Mouse (Mus musculus): ENCODE measurements around the gene Gm20388. TPM values are rescaled to one million over a fixed set of nuclear protein-coding genes. Genes with fewer than 3 reads are reported as not detected.
A peak's percentile ranks its signal among the peaks of the same experiment; 100 is the strongest.

The Gm20388 gene
- polyA plus RNA-seq, 1 experiment from 2014 or later: not detected

- peaks cover 67% of the 10 kb centered on the region for H3K4me1 ChIP-seq (replicated peaks; ENCODE audit: control insufficient read depth, insufficient read depth, low read length)
- H3K9ac ChIP-seq: peak overlapping the region; percentile 16; the same call in 1 of the 2 replicates
- H3K27ac ChIP-seq: peak overlapping the region; percentile 52; the same call in 1 of the 2 replicates
- H3K9me3 ChIP-seq (ENCODE audit: control insufficient read depth, low read length): no peaks in the 10 kb centered on the region
- no peak overlapping the region for H3K4me3 ChIP-seq (replicated peaks; ENCODE audit: low read length)
- no peaks in the 10 kb centered on the region for H3K27me3 ChIP-seq (ENCODE audit: control insufficient read depth, insufficient read depth, low read length)
- 9% methylated on average over 8 of the region's 9 CpGs for WGBS
- H3K36me3 ChIP-seq (replicated peaks; ENCODE audit: control insufficient read depth, insufficient read depth): no peaks in the 10 kb centered on the region
- H3K4me2 ChIP-seq (replicated peaks): no peak overlapping the region
- no peak for ATAC-seq (ENCODE audit: low FRiP score)
- DNase-seq (ENCODE audit: low spot score): no peak
Observed at GRCm38 (mm10) chr8:120421638-120422037, 511.0 kb downstream of the Gm20388 start.

GRCm38 (mm10) chr8:120422236-120422635 lies 511.6 kb downstream of the Gm20388 start:
- ATAC-seq (ENCODE audit: low FRiP score) (no peak), DNase-seq (ENCODE audit: low spot score) (no peak)
- no peak overlapping the region for H3K9ac ChIP-seq
- H3K9me3 ChIP-seq (ENCODE audit: control insufficient read depth, low read length): no peaks in the 10 kb centered on the region
- H3K4me2 ChIP-seq (replicated peaks): no peak overlapping the region
- WGBS: 69% methylated on average over 8 of the region's 8 CpGs
- H3K27ac ChIP-seq: no peak overlapping the region
- H3K4me3 ChIP-seq (replicated peaks; ENCODE audit: low read length): no peak overlapping the region
- peaks cover 65% of the 10 kb centered on the region for H3K4me1 ChIP-seq (replicated peaks; ENCODE audit: control insufficient read depth, insufficient read depth, low read length)
- H3K36me3 ChIP-seq (replicated peaks; ENCODE audit: control insufficient read depth, insufficient read depth): no peaks in the 10 kb centered on the region
- no peaks in the 10 kb centered on the region for H3K27me3 ChIP-seq (ENCODE audit: control insufficient read depth, insufficient read depth, low read length)

GRCm38 (mm10) chr8:120423576-120423975 lies 512.9 kb downstream of the Gm20388 start:
- DNase-seq (ENCODE audit: low spot score) (no peak), ATAC-seq (ENCODE audit: low FRiP score) (no peak)
- Histone ChIP-seq H3K9ac (0 out of 2 replicates have a peak overlapping the region, but pooled peaks have one; percentile 21), H3K27ac (peak overlapping the region; percentile 51), H3K36me3 (replicated peaks; ENCODE audit: control insufficient read depth, insufficient read depth) (no peaks in the 10 kb centered on the region), H3K4me2 (replicated peaks) (no peak overlapping the region), H3K27me3 (ENCODE audit: control insufficient read depth, insufficient read depth, low read length) (no peaks in the 10 kb centered on the region), H3K4me1 (replicated peaks; ENCODE audit: control insufficient read depth, insufficient read depth, low read length) (peaks cover 59% of the 10 kb centered on the region), H3K9me3 (ENCODE audit: control insufficient read depth, low read length) (no peaks in the 10 kb centered on the region), H3K4me3 (replicated peaks; ENCODE audit: low read length) (no peak overlapping the region)
- 34% methylated on average over 7 of the region's 7 CpGs for WGBS

- peaks cover 59% of the 10 kb centered on the region for H3K4me1 ChIP-seq (replicated peaks; ENCODE audit: control insufficient read depth, insufficient read depth, low read length)
- H3K9me3 ChIP-seq (ENCODE audit: control insufficient read depth, low read length): no peaks in the 10 kb centered on the region
- H3K4me2 ChIP-seq (replicated peaks): 0 out of 2 replicates have a peak overlapping the region, but pooled peaks have one; percentile 6
- peak overlapping the region; percentile 92 for H3K27ac ChIP-seq
- no peaks in the 10 kb centered on the region for H3K27me3 ChIP-seq (ENCODE audit: control insufficient read depth, insufficient read depth, low read length)
- H3K4me3 ChIP-seq (replicated peaks; ENCODE audit: low read length): no peak overlapping the region
- 27% methylated on average over 4 of the region's 4 CpGs for WGBS
- no peak for ATAC-seq (ENCODE audit: low FRiP score)
- no peaks in the 10 kb centered on the region for H3K36me3 ChIP-seq (replicated peaks; ENCODE audit: control insufficient read depth, insufficient read depth)
- peak overlapping the region; percentile 40 for H3K9ac ChIP-seq
- DNase-seq (ENCODE audit: low spot score): no peak
Observed at GRCm38 (mm10) chr8:120424829-120425198, 514.2 kb downstream of the Gm20388 start.

GRCm38 (mm10) chr8:120425199-120425941 lies 514.7 kb downstream of the Gm20388 start:
- 0 out of 2 replicates have a peak overlapping the region, but pooled peaks have one; percentile 6 for H3K4me2 ChIP-seq (replicated peaks)
- no peaks in the 10 kb centered on the region for H3K27me3 ChIP-seq (ENCODE audit: control insufficient read depth, insufficient read depth, low read length)
- no peaks in the 10 kb centered on the region for H3K9me3 ChIP-seq (ENCODE audit: control insufficient read depth, low read length)
- peak; percentile 54 for ATAC-seq (ENCODE audit: low FRiP score)
- H3K4me3 ChIP-seq (replicated peaks; ENCODE audit: low read length): no peak overlapping the region
- peak overlapping the region; percentile 40 for H3K9ac ChIP-seq
- peak overlapping the region; percentile 92 for H3K27ac ChIP-seq
- H3K36me3 ChIP-seq (replicated peaks; ENCODE audit: control insufficient read depth, insufficient read depth): no peaks in the 10 kb centered on the region
- peak; percentile 66 for DNase-seq (ENCODE audit: low spot score)
- peaks cover 59% of the 10 kb centered on the region for H3K4me1 ChIP-seq (replicated peaks; ENCODE audit: control insufficient read depth, insufficient read depth, low read length)
- 4% methylated on average over 8 of the region's 8 CpGs for WGBS

GRCm38 (mm10) chr8:120426105-120426504 lies 515.5 kb downstream of the Gm20388 start:
- no peak for ATAC-seq (ENCODE audit: low FRiP score)
- Histone ChIP-seq H3K27me3 (ENCODE audit: control insufficient read depth, insufficient read depth, low read length) (no peaks in the 10 kb centered on the region), H3K4me1 (replicated peaks; ENCODE audit: control insufficient read depth, insufficient read depth, low read length) (peaks cover 59% of the 10 kb centered on the region), H3K9ac (no peak overlapping the region), H3K27ac (peak overlapping the region; percentile 92), H3K4me2 (replicated peaks) (no peak overlapping the region), H3K9me3 (ENCODE audit: control insufficient read depth, low read length) (no peaks in the 10 kb centered on the region), H3K36me3 (replicated peaks; ENCODE audit: control insufficient read depth, insufficient read depth) (no peaks in the 10 kb centered on the region), H3K4me3 (replicated peaks; ENCODE audit: low read length) (no peak overlapping the region)
- WGBS: 62% methylated on average over 1 of the region's 1 CpGs
- DNase-seq (ENCODE audit: low spot score): no peak

GRCm38 (mm10) chr8:120426622-120427385 lies 516.2 kb downstream of the Gm20388 start:
- Histone ChIP-seq H3K4me2 (replicated peaks) (no peak overlapping the region), H3K4me3 (replicated peaks; ENCODE audit: low read length) (no peak overlapping the region), H3K27me3 (ENCODE audit: control insufficient read depth, insufficient read depth, low read length) (no peaks in the 10 kb centered on the region), H3K9ac (no peak overlapping the region), H3K27ac (peak overlapping the region; percentile 92), H3K9me3 (ENCODE audit: control insufficient read depth, low read length) (no peaks in the 10 kb centered on the region), H3K36me3 (replicated peaks; ENCODE audit: control insufficient read depth, insufficient read depth) (no peaks in the 10 kb centered on the region), H3K4me1 (replicated peaks; ENCODE audit: control insufficient read depth, insufficient read depth, low read length) (peaks cover 54% of the 10 kb centered on the region)
- DNase-seq (ENCODE audit: low spot score): no peak
- no peak for ATAC-seq (ENCODE audit: low FRiP score)
- WGBS: 47% methylated on average over 20 of the region's 20 CpGs

- no peak overlapping the region for H3K4me3 ChIP-seq (replicated peaks; ENCODE audit: low read length)
- DNase-seq (ENCODE audit: low spot score): no peak
- ATAC-seq (ENCODE audit: low FRiP score): no peak
- no peaks in the 10 kb centered on the region for H3K9me3 ChIP-seq (ENCODE audit: control insufficient read depth, low read length)
- 82% methylated on average over 5 of the region's 5 CpGs for WGBS
- no peak overlapping the region for H3K4me2 ChIP-seq (replicated peaks)
- H3K36me3 ChIP-seq (replicated peaks; ENCODE audit: control insufficient read depth, insufficient read depth): no peaks in the 10 kb centered on the region
- no peak overlapping the region for H3K9ac ChIP-seq
- H3K27me3 ChIP-seq (ENCODE audit: control insufficient read depth, insufficient read depth, low read length): no peaks in the 10 kb centered on the region
- no peak overlapping the region for H3K27ac ChIP-seq
- peaks cover 43% of the 10 kb centered on the region for H3K4me1 ChIP-seq (replicated peaks; ENCODE audit: control insufficient read depth, insufficient read depth, low read length)
Observed at GRCm38 (mm10) chr8:120428492-120428891, 517.9 kb downstream of the Gm20388 start.

GRCm38 (mm10) chr8:120429116-120429515 lies 518.5 kb downstream of the Gm20388 start:
- WGBS: 100% methylated on average over 1 of the region's 1 CpGs
- Histone ChIP-seq H3K36me3 (replicated peaks; ENCODE audit: control insufficient read depth, insufficient read depth) (no peaks in the 10 kb centered on the region), H3K4me1 (replicated peaks; ENCODE audit: control insufficient read depth, insufficient read depth, low read length) (peaks cover 36% of the 10 kb centered on the region), H3K9ac (no peak overlapping the region), H3K27me3 (ENCODE audit: control insufficient read depth, insufficient read depth, low read length) (no peaks in the 10 kb centered on the region), H3K4me2 (replicated peaks) (no peak overlapping the region), H3K4me3 (replicated peaks; ENCODE audit: low read length) (no peak overlapping the region), H3K27ac (no peak overlapping the region), H3K9me3 (ENCODE audit: control insufficient read depth, low read length) (no peaks in the 10 kb centered on the region)
- ATAC-seq (ENCODE audit: low FRiP score) (no peak), DNase-seq (ENCODE audit: low spot score) (no peak)
